Mouse (Mus musculus): ENCODE measurements around the gene Atp5h. TPM values are rescaled to one million over a fixed set of nuclear protein-coding genes. Genes with fewer than 3 reads are reported as not detected.

Gene Atp5h
- total and polyA plus RNA-seq, 2 experiments from 2014 or later, result 1,040 to 4,106 TPM

GRCm38 (mm10) chr11:115453306-115453705 is 33.5 kb upstream of the Atp5h start:
- no peak for ATAC-seq (ENCODE audit: insufficient read depth, low read depth)
- no peak overlapping the region for H3K9ac ChIP-seq (replicated peaks; ENCODE audit: low read depth, low read length)
- H3K4me3 ChIP-seq (ENCODE audit: low read depth, low read length), result no peak overlapping the region
- TF ChIP-seq EP300 (IDR thresholded peaks at IDR 0.05; ENCODE audit: low read depth) (no peak), CTCF (IDR thresholded peaks at IDR 0.05; ENCODE audit: low read depth) (no peak)
- peak overlapping the region; percentile 39; the same call in 1 of the 2 replicates for H3K27ac ChIP-seq (ENCODE audit: low read depth)
- no peaks in the 10 kb centered on the region for H3K27me3 ChIP-seq (ENCODE audit: control insufficient read depth, insufficient read depth, low read length)
- no peaks in the 10 kb centered on the region for H3K9me3 ChIP-seq (replicated peaks; ENCODE audit: control insufficient read depth, low read length)
- H3K4me1 ChIP-seq (ENCODE audit: control insufficient read depth, insufficient read depth), result peaks cover 9% of the 10 kb centered on the region
- no peak overlapping the region for H3K4me2 ChIP-seq (ENCODE audit: low read depth, low read length)
- DNase-seq (ENCODE audit: low spot score), result no peak
- WGBS, result 53% methylated on average over 4 of the region's 4 CpGs
- no peaks in the 10 kb centered on the region for H3K36me3 ChIP-seq (replicated peaks; ENCODE audit: control insufficient read depth, insufficient read depth, low read length)

GRCm38 (mm10) chr11:115452281-115452860 is 32.6 kb upstream of the Atp5h start:
- Histone ChIP-seq H3K4me1 (ENCODE audit: control insufficient read depth, insufficient read depth) (peaks cover 13% of the 10 kb centered on the region), H3K27ac (ENCODE audit: low read depth) (no peak overlapping the region; the same call in 1 of the 2 replicates), H3K9ac (replicated peaks; ENCODE audit: low read depth, low read length) (no peak overlapping the region), H3K36me3 (replicated peaks; ENCODE audit: control insufficient read depth, insufficient read depth, low read length) (no peaks in the 10 kb centered on the region), H3K27me3 (ENCODE audit: control insufficient read depth, insufficient read depth, low read length) (no peaks in the 10 kb centered on the region), H3K9me3 (replicated peaks; ENCODE audit: control insufficient read depth, low read length) (no peaks in the 10 kb centered on the region), H3K4me3 (ENCODE audit: low read depth, low read length) (no peak overlapping the region), H3K4me2 (ENCODE audit: low read depth, low read length) (no peak overlapping the region)
- TF ChIP-seq EP300 (IDR thresholded peaks at IDR 0.05; ENCODE audit: low read depth) (no peak), CTCF (IDR thresholded peaks at IDR 0.05; ENCODE audit: low read depth) (no peak)
- WGBS, result 79% methylated on average over 7 of the region's 7 CpGs
- DNase-seq (ENCODE audit: low spot score) (no peak), ATAC-seq (ENCODE audit: insufficient read depth, low read depth) (no peak)

- Histone ChIP-seq H3K27ac (ENCODE audit: low read depth) (no peak overlapping the region; the same call in 1 of the 2 replicates), H3K27me3 (ENCODE audit: control insufficient read depth, insufficient read depth, low read length) (no peaks in the 10 kb centered on the region)
- TF ChIP-seq EP300 (IDR thresholded peaks at IDR 0.05; ENCODE audit: low read depth), result no peak
- TF ChIP-seq CTCF (IDR thresholded peaks at IDR 0.05; ENCODE audit: low read depth), result no peak
These were observed 32.0 kb upstream of the Atp5h start for GRCm38 (mm10) chr11:115451781-115452241.

GRCm38 (mm10) chr11:115450176-115450575 is 30.4 kb upstream of the Atp5h start:
- 82% methylated on average over 7 of the region's 7 CpGs for WGBS
- Histone ChIP-seq H3K9ac (replicated peaks; ENCODE audit: low read depth, low read length) (no peak overlapping the region), H3K27ac (ENCODE audit: low read depth) (no peak overlapping the region), H3K27me3 (ENCODE audit: control insufficient read depth, insufficient read depth, low read length) (no peaks in the 10 kb centered on the region), H3K4me3 (ENCODE audit: low read depth, low read length) (no peak overlapping the region), H3K4me2 (ENCODE audit: low read depth, low read length) (no peak overlapping the region), H3K4me1 (ENCODE audit: control insufficient read depth, insufficient read depth) (peaks cover 24% of the 10 kb centered on the region), H3K36me3 (replicated peaks; ENCODE audit: control insufficient read depth, insufficient read depth, low read length) (no peaks in the 10 kb centered on the region), H3K9me3 (replicated peaks; ENCODE audit: control insufficient read depth, low read length) (no peaks in the 10 kb centered on the region)
- TF ChIP-seq CTCF (IDR thresholded peaks at IDR 0.05; ENCODE audit: low read depth) (no peak), EP300 (IDR thresholded peaks at IDR 0.05; ENCODE audit: low read depth) (no peak)
- no peak for ATAC-seq (ENCODE audit: insufficient read depth, low read depth)
- DNase-seq (ENCODE audit: low spot score), result no peak

More at GRCm38 (mm10) chr11:115451781-115452241, 32.0 kb upstream of the Atp5h start:
- Histone ChIP-seq H3K9ac (replicated peaks; ENCODE audit: low read depth, low read length) (no peak overlapping the region), H3K9me3 (replicated peaks; ENCODE audit: control insufficient read depth, low read length) (no peaks in the 10 kb centered on the region), H3K4me3 (ENCODE audit: low read depth, low read length) (no peak overlapping the region), H3K4me2 (ENCODE audit: low read depth, low read length) (no peak overlapping the region), H3K36me3 (replicated peaks; ENCODE audit: control insufficient read depth, insufficient read depth, low read length) (no peaks in the 10 kb centered on the region), H3K4me1 (ENCODE audit: control insufficient read depth, insufficient read depth) (peaks cover 17% of the 10 kb centered on the region)
- DNase-seq (ENCODE audit: low spot score) (no peak), ATAC-seq (ENCODE audit: insufficient read depth, low read depth) (no peak)
- WGBS, result 85% methylated on average over 8 of the region's 8 CpGs

- Histone ChIP-seq H3K4me3 (ENCODE audit: low read depth, low read length) (no peak overlapping the region), H3K4me2 (ENCODE audit: low read depth, low read length) (no peak overlapping the region), H3K27ac (ENCODE audit: low read depth) (no peak overlapping the region), H3K9ac (replicated peaks; ENCODE audit: low read depth, low read length) (no peak overlapping the region), H3K9me3 (replicated peaks; ENCODE audit: control insufficient read depth, low read length) (no peaks in the 10 kb centered on the region), H3K36me3 (replicated peaks; ENCODE audit: control insufficient read depth, insufficient read depth, low read length) (no peaks in the 10 kb centered on the region), H3K27me3 (ENCODE audit: control insufficient read depth, insufficient read depth, low read length) (no peaks in the 10 kb centered on the region), H3K4me1 (ENCODE audit: control insufficient read depth, insufficient read depth) (peaks cover 24% of the 10 kb centered on the region)
- TF ChIP-seq CTCF (IDR thresholded peaks at IDR 0.05; ENCODE audit: low read depth), result no peak
- no peak for TF ChIP-seq EP300 (IDR thresholded peaks at IDR 0.05; ENCODE audit: low read depth)
- no peak for DNase-seq (ENCODE audit: low spot score)
- no peak for ATAC-seq (ENCODE audit: insufficient read depth, low read depth)
- 70% methylated on average over 7 of the region's 7 CpGs for WGBS
These were observed 29.2 kb upstream of the Atp5h start for GRCm38 (mm10) chr11:115448998-115449397.

- H3K4me2 ChIP-seq (ENCODE audit: low read depth, low read length), result no peak overlapping the region
- WGBS, result 92% methylated on average over 16 of the region's 16 CpGs
- no peak for ATAC-seq (ENCODE audit: insufficient read depth, low read depth)
- no peaks in the 10 kb centered on the region for H3K27me3 ChIP-seq (ENCODE audit: control insufficient read depth, insufficient read depth, low read length)
- H3K4me3 ChIP-seq (ENCODE audit: low read depth, low read length), result no peak overlapping the region
- H3K27ac ChIP-seq (ENCODE audit: low read depth), result no peak overlapping the region
- no peaks in the 10 kb centered on the region for H3K36me3 ChIP-seq (replicated peaks; ENCODE audit: control insufficient read depth, insufficient read depth, low read length)
- no peaks in the 10 kb centered on the region for H3K9me3 ChIP-seq (replicated peaks; ENCODE audit: control insufficient read depth, low read length)
- no peak for DNase-seq (ENCODE audit: low spot score)
- no peak overlapping the region for H3K9ac ChIP-seq (replicated peaks; ENCODE audit: low read depth, low read length)
- H3K4me1 ChIP-seq (ENCODE audit: control insufficient read depth, insufficient read depth), result peaks cover 24% of the 10 kb centered on the region
- no peak for TF ChIP-seq EP300 (IDR thresholded peaks at IDR 0.05; ENCODE audit: low read depth)
These were observed 28.3 kb upstream of the Atp5h start for GRCm38 (mm10) chr11:115448075-115448474.
